Mouse (Mus musculus): ENCODE results near the gene Hic2.

GRCm38 (mm10) chr16:17233702-17234498, 528 bp downstream of the Hic2 start:
- TF ChIP-seq CTCF (IDR thresholded peaks at IDR 0.05; ENCODE audit: low read depth): no peak
- TF ChIP-seq EP300 (IDR thresholded peaks at IDR 0.05; ENCODE audit: low read depth): no peak

Data from liver, postnatal 0 days (tissue).